Mouse (Mus musculus): Measurements from ENCODE around the gene Slc3a1.

DNA sequence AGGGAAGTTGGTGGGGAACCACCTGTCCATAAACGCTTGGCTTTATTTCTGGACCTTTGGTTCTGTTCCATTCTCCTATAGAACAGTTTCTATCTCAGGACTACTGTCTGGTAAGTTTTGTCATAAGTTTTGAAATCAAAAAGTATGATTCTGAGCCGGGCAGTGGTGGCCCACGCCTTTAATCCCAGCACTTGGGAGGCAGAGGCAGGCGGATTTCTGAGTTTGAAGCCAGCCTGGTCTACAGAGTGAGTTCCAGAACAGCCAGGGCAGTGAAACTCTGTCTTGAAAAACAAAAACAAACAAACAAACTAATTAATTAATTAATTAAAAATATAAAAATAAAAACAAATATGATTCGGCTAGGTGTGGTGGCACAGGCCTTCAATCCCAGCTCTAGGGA, 10.6 kb downstream of the Slc3a1 start:
- TF ChIP-seq MYOG (IDR thresholded peaks at IDR 0.05; ENCODE audit: control insufficient read depth in 1 of 3, insufficient read depth in 1 of 3, insufficient read length in 2 of 3, low read depth in 2 of 3) (no peak), SRF (IDR thresholded peaks at IDR 0.05; ENCODE audit: control insufficient read depth, insufficient read length, low read depth) (no peak), CEBPB (IDR thresholded peaks at IDR 0.05; ENCODE audit: insufficient read depth, poor library complexity, severe bottlenecking) (no peak), POLR2A (IDR thresholded peaks at IDR 0.05; ENCODE audit: insufficient read length, low read depth) (no peak), POLR2AphosphoS2 (IDR thresholded peaks at IDR 0.05; ENCODE audit: insufficient read length, low read depth) (no peak), TCF12 (IDR thresholded peaks at IDR 0.05; ENCODE audit: insufficient read depth, poor library complexity, severe bottlenecking) (no peak), USF1 (IDR thresholded peaks at IDR 0.05; ENCODE audit: low read depth) (no peak), E2F4 (IDR thresholded peaks at IDR 0.05; ENCODE audit: insufficient read depth) (no peak), MAX (IDR thresholded peaks at IDR 0.05; ENCODE audit: low read depth) (no peak), REST (IDR thresholded peaks at IDR 0.05; ENCODE audit: insufficient read depth, insufficient read length) (no peak), MYOD1 (IDR thresholded peaks at IDR 0.05; ENCODE audit: control insufficient read depth in 1 of 3, insufficient read length in 2 of 3, low read depth in 2 of 3) (no peak), TCF3 (IDR thresholded peaks at IDR 0.05; ENCODE audit: insufficient read length, low read depth) (no peak)
